Mouse (Mus musculus) erythroblast, embryonic 14.5 days (primary cell): ENCODE results near the gene Olfr71.

ENCODE experiments used
- GATA1 ChIP-seq: IDR thresholded peaks from 2 replicates; pipeline ENCODE4 v1.6.1; 2012; ENCODE audit warnings: low read length, inconsistent platforms, mixed read lengths
- TAL1 ChIP-seq: IDR thresholded peaks from 3 replicates; pipeline ENCODE4 v1.6.1; 2012; ENCODE audit warnings: low read length, inconsistent platforms, mixed read lengths

DNA sequence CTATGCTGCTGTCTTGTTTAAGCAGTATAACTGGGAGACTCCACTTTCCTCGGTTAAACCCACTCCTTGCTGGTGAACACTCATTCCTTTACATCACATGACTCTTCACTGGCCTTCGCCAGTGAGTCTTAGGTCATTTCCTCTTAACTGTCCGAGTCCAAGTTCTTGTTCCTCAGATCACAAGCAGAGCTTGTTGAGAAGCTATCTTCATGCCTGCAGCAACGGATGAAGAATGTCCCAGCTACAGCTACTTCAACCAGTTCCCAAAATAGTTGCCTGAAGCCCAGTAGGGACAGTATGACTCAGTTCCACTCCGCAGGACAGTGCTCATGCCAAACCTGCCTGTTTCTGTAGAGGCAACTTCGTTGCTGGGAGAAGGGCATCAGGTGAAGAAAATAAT is 47.2 kb upstream of the Olfr71 start:
- TF ChIP-seq GATA1 (no peak), TAL1 (no peak)
